Mouse (Mus musculus): ENCODE data around the gene App. TPM values are rescaled to one million over a fixed set of nuclear protein-coding genes. Genes with fewer than 3 reads are reported as not detected.

The App gene
- polyA plus RNA-seq, 1 experiment from 2014 or later = 287 TPM

GRCm38 (mm10) chr16:85157156-85157555 is 16.4 kb downstream of the App start:
- 93% methylated on average over 2 of the region's 2 CpGs for WGBS
- no peak overlapping the region for H3K4me3 ChIP-seq (replicated peaks; ENCODE audit: low read length)
- ATAC-seq = no peak
- H3K36me3 ChIP-seq (ENCODE audit: control insufficient read depth, insufficient read depth) = no peaks in the 10 kb centered on the region; the same call in 1 of the 2 replicates
- H3K9ac ChIP-seq (replicated peaks; ENCODE audit: low read depth, low read length) = no peak overlapping the region
- no peak overlapping the region for H3K27ac ChIP-seq (ENCODE audit: low read length)
- no peak overlapping the region for H3K4me2 ChIP-seq (ENCODE audit: low read length)
- H3K27me3 ChIP-seq (replicated peaks; ENCODE audit: control insufficient read depth, insufficient read depth, low read length) = no peaks in the 10 kb centered on the region
- peaks cover 12% of the 10 kb centered on the region for H3K4me1 ChIP-seq (replicated peaks; ENCODE audit: control insufficient read depth, insufficient read depth, low read length)
- no peaks in the 10 kb centered on the region for H3K9me3 ChIP-seq (ENCODE audit: control insufficient read depth, low read length)

- no peak overlapping the region for H3K4me2 ChIP-seq (ENCODE audit: low read length)
- 35% methylated on average over 10 of the region's 10 CpGs for WGBS
- no peaks in the 10 kb centered on the region for H3K9me3 ChIP-seq (ENCODE audit: control insufficient read depth, low read length)
- H3K36me3 ChIP-seq (ENCODE audit: control insufficient read depth, insufficient read depth) = no peaks in the 10 kb centered on the region
- H3K9ac ChIP-seq (replicated peaks; ENCODE audit: low read depth, low read length) = no peak overlapping the region
- peak; percentile 51 for ATAC-seq
- no peaks in the 10 kb centered on the region for H3K27me3 ChIP-seq (replicated peaks; ENCODE audit: control insufficient read depth, insufficient read depth, low read length)
- peaks cover 21% of the 10 kb centered on the region for H3K4me1 ChIP-seq (replicated peaks; ENCODE audit: control insufficient read depth, insufficient read depth, low read length)
- H3K4me3 ChIP-seq (replicated peaks; ENCODE audit: low read length) = no peak overlapping the region
- no peak overlapping the region for H3K27ac ChIP-seq (ENCODE audit: low read length)
Observed at GRCm38 (mm10) chr16:85155836-85156235, 17.7 kb downstream of the App start.

- H3K9ac ChIP-seq (replicated peaks; ENCODE audit: low read depth, low read length) = no peak overlapping the region
- no peak overlapping the region for H3K4me2 ChIP-seq (ENCODE audit: low read length)
- peaks cover 21% of the 10 kb centered on the region for H3K4me1 ChIP-seq (replicated peaks; ENCODE audit: control insufficient read depth, insufficient read depth, low read length)
- no peaks in the 10 kb centered on the region for H3K27me3 ChIP-seq (replicated peaks; ENCODE audit: control insufficient read depth, insufficient read depth, low read length)
- H3K27ac ChIP-seq (ENCODE audit: low read length) = no peak overlapping the region
- H3K9me3 ChIP-seq (ENCODE audit: control insufficient read depth, low read length) = no peaks in the 10 kb centered on the region
- no peaks in the 10 kb centered on the region for H3K36me3 ChIP-seq (ENCODE audit: control insufficient read depth, insufficient read depth)
- H3K4me3 ChIP-seq (replicated peaks; ENCODE audit: low read length) = no peak overlapping the region
- 0 out of 2 replicates have a peak, but pooled peaks have one; percentile 19 for ATAC-seq
- 92% methylated on average over 8 of the region's 8 CpGs for WGBS
Observed at GRCm38 (mm10) chr16:85152457-85152856, 21.1 kb downstream of the App start.

- ATAC-seq = no peak
- WGBS = 32% methylated on average over 7 of the region's 7 CpGs
Observed at GRCm38 (mm10) chr16:85151681-85152080, 21.9 kb downstream of the App start.

GRCm38 (mm10) chr16:85150902-85151301 is 22.7 kb downstream of the App start:
- H3K27ac ChIP-seq (ENCODE audit: low read length) = no peak overlapping the region
- H3K4me2 ChIP-seq (ENCODE audit: low read length) = no peak overlapping the region
- no peak for ATAC-seq
- peaks cover 16% of the 10 kb centered on the region for H3K4me1 ChIP-seq (replicated peaks; ENCODE audit: control insufficient read depth, insufficient read depth, low read length)
- WGBS = 53% methylated on average over 9 of the region's 9 CpGs
- H3K9ac ChIP-seq (replicated peaks; ENCODE audit: low read depth, low read length) = no peak overlapping the region
- no peaks in the 10 kb centered on the region for H3K36me3 ChIP-seq (ENCODE audit: control insufficient read depth, insufficient read depth)
- H3K4me3 ChIP-seq (replicated peaks; ENCODE audit: low read length) = no peak overlapping the region
- no peaks in the 10 kb centered on the region for H3K9me3 ChIP-seq (ENCODE audit: control insufficient read depth, low read length)
- H3K27me3 ChIP-seq (replicated peaks; ENCODE audit: control insufficient read depth, insufficient read depth, low read length) = no peaks in the 10 kb centered on the region

More at GRCm38 (mm10) chr16:85151681-85152080, 21.9 kb downstream of the App start:
- no peaks in the 10 kb centered on the region for H3K27me3 ChIP-seq (replicated peaks; ENCODE audit: control insufficient read depth, insufficient read depth, low read length)
- H3K27ac ChIP-seq (ENCODE audit: low read length) = no peak overlapping the region
- no peak overlapping the region for H3K4me2 ChIP-seq (ENCODE audit: low read length)
- H3K4me1 ChIP-seq (replicated peaks; ENCODE audit: control insufficient read depth, insufficient read depth, low read length) = peaks cover 21% of the 10 kb centered on the region
- H3K36me3 ChIP-seq (ENCODE audit: control insufficient read depth, insufficient read depth) = no peaks in the 10 kb centered on the region
- H3K4me3 ChIP-seq (replicated peaks; ENCODE audit: low read length) = no peak overlapping the region
- H3K9me3 ChIP-seq (ENCODE audit: control insufficient read depth, low read length) = no peaks in the 10 kb centered on the region
- H3K9ac ChIP-seq (replicated peaks; ENCODE audit: low read depth, low read length) = no peak overlapping the region

GRCm38 (mm10) chr16:85149509-85149871 is 24.1 kb downstream of the App start:
- no peak for ATAC-seq
- H3K27ac ChIP-seq (ENCODE audit: low read length) = no peak overlapping the region
- WGBS = 86% methylated on average over 1 of the region's 1 CpGs
- no peaks in the 10 kb centered on the region for H3K36me3 ChIP-seq (ENCODE audit: control insufficient read depth, insufficient read depth)
- H3K27me3 ChIP-seq (replicated peaks; ENCODE audit: control insufficient read depth, insufficient read depth, low read length) = no peaks in the 10 kb centered on the region
- no peak overlapping the region for H3K4me3 ChIP-seq (replicated peaks; ENCODE audit: low read length)
- no peak overlapping the region for H3K9ac ChIP-seq (replicated peaks; ENCODE audit: low read depth, low read length)
- peaks cover 10% of the 10 kb centered on the region; the same call in 1 of the 2 replicates for H3K4me1 ChIP-seq (replicated peaks; ENCODE audit: control insufficient read depth, insufficient read depth, low read length)
- no peak overlapping the region for H3K4me2 ChIP-seq (ENCODE audit: low read length)
- H3K9me3 ChIP-seq (ENCODE audit: control insufficient read depth, low read length) = no peaks in the 10 kb centered on the region

- H3K9ac ChIP-seq (replicated peaks; ENCODE audit: low read depth, low read length) = no peak overlapping the region
- no peaks in the 10 kb centered on the region for H3K27me3 ChIP-seq (replicated peaks; ENCODE audit: control insufficient read depth, insufficient read depth, low read length)
- no peak overlapping the region for H3K4me2 ChIP-seq (ENCODE audit: low read length)
- no peaks in the 10 kb centered on the region for H3K9me3 ChIP-seq (ENCODE audit: control insufficient read depth, low read length)
- no peak overlapping the region for H3K27ac ChIP-seq (ENCODE audit: low read length)
- no peak for ATAC-seq
- H3K36me3 ChIP-seq (ENCODE audit: control insufficient read depth, insufficient read depth) = no peaks in the 10 kb centered on the region
- peaks cover 10% of the 10 kb centered on the region; the same call in 1 of the 2 replicates for H3K4me1 ChIP-seq (replicated peaks; ENCODE audit: control insufficient read depth, insufficient read depth, low read length)
- WGBS = 77% methylated on average over 9 of the region's 9 CpGs
- H3K4me3 ChIP-seq (replicated peaks; ENCODE audit: low read length) = no peak overlapping the region
Observed at GRCm38 (mm10) chr16:85148615-85149508, 24.7 kb downstream of the App start.

GRCm38 (mm10) chr16:85147440-85147839 is 26.1 kb downstream of the App start:
- Histone ChIP-seq H3K9me3 (ENCODE audit: control insufficient read depth, low read length) (no peaks in the 10 kb centered on the region), H3K9ac (replicated peaks; ENCODE audit: low read depth, low read length) (no peak overlapping the region), H3K4me2 (ENCODE audit: low read length) (no peak overlapping the region), H3K36me3 (ENCODE audit: control insufficient read depth, insufficient read depth) (no peaks in the 10 kb centered on the region), H3K4me1 (replicated peaks; ENCODE audit: control insufficient read depth, insufficient read depth, low read length) (peaks cover 10% of the 10 kb centered on the region), H3K27ac (ENCODE audit: low read length) (no peak overlapping the region), H3K27me3 (replicated peaks; ENCODE audit: control insufficient read depth, insufficient read depth, low read length) (no peaks in the 10 kb centered on the region), H3K4me3 (replicated peaks; ENCODE audit: low read length) (no peak overlapping the region)
- 94% methylated on average over 4 of the region's 4 CpGs for WGBS
- ATAC-seq = no peak

- no peaks in the 10 kb centered on the region; the same call in 1 of the 2 replicates for H3K4me1 ChIP-seq (replicated peaks; ENCODE audit: control insufficient read depth, insufficient read depth, low read length)
- no peak overlapping the region for H3K27ac ChIP-seq (ENCODE audit: low read length)
- no peak overlapping the region for H3K9ac ChIP-seq (replicated peaks; ENCODE audit: low read depth, low read length)
- H3K9me3 ChIP-seq (ENCODE audit: control insufficient read depth, low read length) = no peaks in the 10 kb centered on the region
- no peak for ATAC-seq
- no peak overlapping the region for H3K4me2 ChIP-seq (ENCODE audit: low read length)
- no peaks in the 10 kb centered on the region for H3K27me3 ChIP-seq (replicated peaks; ENCODE audit: control insufficient read depth, insufficient read depth, low read length)
- H3K36me3 ChIP-seq (ENCODE audit: control insufficient read depth, insufficient read depth) = no peaks in the 10 kb centered on the region
- WGBS = 67% methylated on average over 11 of the region's 11 CpGs
- no peak overlapping the region for H3K4me3 ChIP-seq (replicated peaks; ENCODE audit: low read length)
Observed at GRCm38 (mm10) chr16:85145771-85146178, 27.8 kb downstream of the App start.

All from forebrain, embryonic 16.5 days (tissue).